Mouse (Mus musculus) layer of hippocampus, adult 11-12 months (tissue): ENCODE results near the gene Zzz3.

Experiments used
- DNase-seq: peaks from one replicate; pipeline ENCODE4 v3.0.0; 2022; ENCODE audit warnings: low spot score

Zzz3 gene

DNA sequence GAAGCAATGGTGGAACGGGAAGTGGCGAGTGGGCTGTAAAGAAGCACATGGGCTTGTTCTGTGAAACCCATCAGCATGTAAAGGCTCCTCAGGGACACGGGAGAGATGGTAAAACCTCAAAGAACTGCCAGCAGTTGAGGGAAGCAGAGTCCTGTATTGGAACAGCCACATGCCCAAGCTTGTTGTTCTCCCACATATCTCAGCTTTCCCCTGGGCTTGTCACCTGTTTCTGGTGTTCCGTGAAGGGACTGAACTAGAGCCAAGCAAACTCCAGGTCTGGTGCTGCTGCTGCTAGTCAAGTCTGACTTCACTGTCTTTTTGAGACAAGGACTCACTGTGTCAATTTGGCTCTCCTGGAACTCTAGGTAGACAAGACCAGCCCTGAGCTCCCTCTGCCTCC, 72.0 kb downstream of the Zzz3 start:
- no peak for DNase-seq

DNA sequence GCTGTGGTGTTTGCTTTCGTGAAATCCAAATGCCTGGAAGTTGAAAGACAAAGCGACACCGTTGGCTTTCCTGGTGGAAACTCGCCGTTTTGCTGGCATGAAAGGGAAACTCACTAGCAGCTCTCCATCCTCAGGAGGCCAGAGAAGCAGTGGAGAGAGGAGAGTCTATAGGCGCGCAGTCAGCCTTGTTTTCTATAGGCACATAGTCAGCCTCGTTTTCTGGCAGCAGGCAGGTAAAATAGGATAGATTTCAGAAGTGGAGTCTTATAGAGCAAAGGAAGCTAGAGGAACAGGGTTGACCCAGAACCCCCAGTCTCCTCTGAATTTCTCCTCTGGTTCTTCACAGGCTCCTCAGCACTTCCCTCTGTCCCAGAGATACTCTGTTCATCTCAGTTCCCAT, 72.8 kb downstream of the Zzz3 start:
- no peak for DNase-seq

DNA sequence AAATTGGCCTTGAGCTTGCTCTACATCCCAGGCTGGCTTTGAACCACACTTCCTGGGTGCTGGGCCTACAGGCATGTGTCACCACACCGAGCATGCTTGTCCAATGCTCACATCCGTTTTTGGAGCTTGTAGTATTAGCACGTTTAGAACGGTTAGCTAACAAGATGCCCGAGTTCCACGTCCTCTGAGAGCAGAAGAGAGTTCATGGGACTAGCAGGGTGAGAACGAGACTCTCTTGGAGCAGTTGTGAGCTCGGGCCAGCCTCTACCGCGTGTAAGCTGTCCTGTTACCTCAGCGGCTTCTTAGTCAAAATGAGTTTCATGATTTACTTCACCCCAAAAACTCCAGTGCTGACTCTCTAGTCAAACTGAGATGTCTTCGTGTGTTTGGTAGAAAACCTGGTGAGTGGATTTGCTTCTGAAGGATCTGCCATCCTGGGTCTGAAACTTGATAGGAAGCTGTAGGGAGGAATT, 73.3 kb downstream of the Zzz3 start:
- no peak for DNase-seq

DNA sequence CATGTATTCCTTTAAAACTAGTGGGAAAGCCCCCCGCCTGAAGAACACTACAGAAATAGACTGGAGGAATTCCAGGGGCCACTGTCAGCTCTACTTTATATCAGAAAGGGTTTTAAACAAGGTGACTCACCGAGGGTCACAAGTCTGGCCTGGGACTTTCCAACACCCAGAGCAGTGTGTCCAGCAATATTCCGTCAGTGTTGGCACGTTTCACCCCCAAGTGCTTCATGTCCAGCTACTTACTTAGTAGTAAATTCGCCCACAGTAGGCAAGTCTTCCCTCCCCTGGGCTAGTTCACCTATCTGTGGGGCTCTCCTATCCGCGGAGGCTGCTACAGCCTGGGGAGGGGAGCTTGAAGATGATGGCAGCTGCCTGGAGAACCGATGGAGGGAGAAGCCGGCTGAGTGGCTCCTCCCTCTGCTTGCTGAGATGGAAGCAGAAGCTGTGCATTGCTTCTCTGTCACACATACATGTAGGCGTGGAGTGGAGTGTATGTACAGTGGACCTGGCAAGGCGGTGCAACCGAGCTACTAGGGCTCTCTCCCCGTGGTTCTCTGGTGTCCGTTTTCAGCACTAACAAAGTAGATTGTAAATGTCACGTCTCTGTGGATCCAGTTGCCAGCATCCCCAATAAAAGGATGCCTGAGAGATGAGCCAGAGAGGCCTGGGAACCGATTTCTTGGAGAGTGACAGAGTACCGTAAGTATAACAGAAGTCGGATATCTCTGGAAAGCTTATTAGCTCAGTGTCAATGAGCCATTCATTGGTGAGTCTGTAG, 74.3 kb downstream of the Zzz3 start:
- no peak for DNase-seq

DNA sequence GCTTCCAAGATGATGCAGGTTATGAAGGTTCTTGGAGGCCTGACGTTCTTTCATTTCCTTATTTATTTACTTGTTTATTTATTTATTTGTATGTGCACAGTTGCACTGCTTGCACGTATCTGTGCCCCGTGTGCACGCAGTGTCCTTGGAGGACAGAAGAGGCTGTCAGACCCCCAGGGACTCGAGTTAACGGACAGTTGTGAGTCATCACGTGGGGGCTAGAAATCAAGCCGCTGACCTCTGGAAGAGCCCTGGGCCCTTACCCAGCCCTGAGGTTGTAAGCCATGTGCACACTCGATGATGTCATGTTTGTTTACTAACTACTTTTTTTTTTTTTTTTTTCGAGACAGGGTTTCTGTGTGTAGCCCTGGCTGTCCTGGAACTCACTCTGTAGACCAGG, 75.1 kb downstream of the Zzz3 start:
- no peak for DNase-seq

DNA sequence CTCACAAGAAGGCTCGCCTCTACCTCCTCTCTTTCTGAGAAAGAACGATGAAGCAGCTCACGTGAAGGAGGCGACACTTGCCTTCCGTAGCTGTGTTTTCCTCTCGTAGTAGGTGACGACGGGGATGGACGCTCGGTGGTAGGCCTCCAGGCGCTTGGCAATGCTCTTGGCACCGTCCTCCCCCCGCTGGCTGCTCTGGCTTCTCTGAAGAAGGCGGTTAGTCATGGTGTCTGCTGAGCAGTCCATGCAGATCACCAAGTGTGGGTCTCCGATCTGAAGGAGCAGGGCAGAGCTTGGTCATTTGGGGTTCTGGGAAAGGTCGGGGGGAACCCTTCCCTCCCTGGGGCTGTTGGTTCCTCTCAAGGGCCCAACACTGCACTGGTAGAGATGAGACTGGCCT, 77.4 kb downstream of the Zzz3 start:
- no peak for DNase-seq

DNA sequence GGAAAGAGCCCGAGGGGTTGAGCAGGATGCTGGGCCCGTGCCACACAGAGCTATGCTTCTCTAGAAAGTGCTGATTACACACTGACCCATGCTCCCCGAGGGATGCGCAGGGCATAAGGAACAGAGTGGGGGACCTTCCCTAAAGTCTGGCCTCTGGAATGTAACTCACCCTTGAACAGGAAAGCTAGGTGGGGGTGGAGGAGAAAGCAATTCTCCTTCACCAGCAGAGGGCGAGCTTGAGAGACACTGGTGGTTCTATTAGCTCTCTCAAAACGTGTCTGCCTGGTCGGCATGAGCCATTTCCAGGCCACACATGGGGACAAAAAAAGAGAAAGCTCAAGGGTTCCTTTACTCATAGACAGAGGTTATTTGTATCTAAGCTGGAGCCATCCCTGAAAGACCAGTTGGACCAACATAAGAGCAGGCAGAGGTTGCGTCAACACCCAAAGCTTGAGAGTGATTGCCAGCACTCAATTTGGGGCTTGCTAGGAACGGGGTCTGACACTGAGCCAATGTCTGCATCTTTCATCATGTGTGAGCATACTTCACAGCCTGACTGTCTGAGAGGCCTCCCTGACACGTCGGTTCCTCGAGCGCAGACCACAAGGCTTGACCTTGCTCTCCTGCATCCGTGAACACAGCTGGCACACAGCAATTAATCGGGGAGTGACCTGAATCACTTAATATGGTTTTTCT, 79.5 kb downstream of the Zzz3 start:
- peak; percentile 64 for DNase-seq

DNA sequence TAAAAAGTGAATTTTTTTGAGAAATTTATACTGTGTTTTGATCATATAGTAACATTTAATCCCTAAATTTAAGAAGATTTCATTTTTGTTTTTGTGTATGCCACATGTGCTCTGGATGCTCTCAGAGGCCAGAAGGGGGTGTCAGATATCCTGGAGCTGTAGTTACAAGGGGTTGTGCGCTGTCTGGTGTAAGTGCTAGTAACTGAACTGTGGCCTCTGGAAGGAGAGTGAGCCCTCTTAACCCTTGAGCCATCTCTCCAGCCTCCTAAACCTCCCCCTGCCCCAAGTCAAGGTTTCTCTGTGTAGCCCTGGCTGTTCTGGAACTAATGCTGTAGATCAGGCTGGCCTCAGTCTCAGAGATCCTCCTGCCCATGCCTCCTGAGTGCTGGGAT, 80.0 kb downstream of the Zzz3 start:
- DNase-seq, result no peak

DNA sequence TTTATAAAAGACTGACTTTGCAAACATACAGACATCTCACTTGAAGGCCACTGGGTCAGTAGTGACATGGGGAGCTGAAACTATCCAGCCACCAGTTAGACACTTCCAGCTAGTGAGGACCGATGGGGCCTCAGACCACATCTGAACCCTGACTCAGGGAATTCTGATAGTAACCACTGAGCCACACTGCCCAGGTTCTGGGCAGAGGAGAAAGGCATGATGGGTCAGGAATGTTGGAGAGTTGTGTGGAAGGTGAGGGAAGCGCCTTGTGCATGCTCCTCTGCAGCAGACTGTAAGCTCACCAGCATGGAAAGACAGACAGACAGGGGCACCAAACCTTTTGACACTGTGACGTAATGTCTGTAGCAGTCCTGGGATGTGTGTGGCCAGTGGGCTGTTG, 80.6 kb downstream of the Zzz3 start:
- DNase-seq, result no peak

DNA sequence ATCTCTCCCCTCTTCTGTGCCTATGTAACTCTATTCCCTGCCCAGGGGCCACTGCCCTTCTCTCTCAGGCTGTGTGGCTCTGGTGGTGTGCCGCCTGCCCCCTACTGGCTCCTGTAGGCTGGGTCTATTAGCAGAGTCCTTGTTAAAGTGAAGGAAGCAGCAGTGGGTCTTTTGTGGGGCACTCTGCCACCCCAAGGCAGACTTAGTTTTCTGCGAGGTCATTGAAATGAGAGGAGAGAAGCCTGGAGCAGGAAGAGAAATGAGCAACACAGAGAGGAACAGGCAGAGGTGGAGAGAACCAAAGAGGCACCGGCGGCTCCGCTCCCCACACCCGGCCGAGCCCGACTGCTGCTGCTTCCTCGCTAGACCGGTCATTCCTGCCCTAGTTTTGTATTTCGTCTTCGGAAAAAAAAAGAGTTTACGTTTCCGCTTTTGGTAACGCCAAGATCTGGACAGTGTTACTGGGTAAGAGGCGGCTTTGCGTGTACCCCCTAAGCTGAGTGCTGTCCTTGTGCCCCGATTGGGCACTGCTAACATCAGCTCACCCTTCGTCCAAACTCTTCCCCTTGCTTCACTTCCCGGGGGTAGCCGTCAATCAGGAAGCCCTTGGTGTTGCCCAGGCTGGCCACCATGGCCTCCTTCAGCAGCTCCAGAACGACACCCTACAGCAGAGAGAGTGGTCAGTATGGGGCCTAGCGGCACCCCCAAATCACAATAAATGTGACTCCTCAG, 82.7 kb downstream of the Zzz3 start:
- peak; percentile 75 for DNase-seq

DNA sequence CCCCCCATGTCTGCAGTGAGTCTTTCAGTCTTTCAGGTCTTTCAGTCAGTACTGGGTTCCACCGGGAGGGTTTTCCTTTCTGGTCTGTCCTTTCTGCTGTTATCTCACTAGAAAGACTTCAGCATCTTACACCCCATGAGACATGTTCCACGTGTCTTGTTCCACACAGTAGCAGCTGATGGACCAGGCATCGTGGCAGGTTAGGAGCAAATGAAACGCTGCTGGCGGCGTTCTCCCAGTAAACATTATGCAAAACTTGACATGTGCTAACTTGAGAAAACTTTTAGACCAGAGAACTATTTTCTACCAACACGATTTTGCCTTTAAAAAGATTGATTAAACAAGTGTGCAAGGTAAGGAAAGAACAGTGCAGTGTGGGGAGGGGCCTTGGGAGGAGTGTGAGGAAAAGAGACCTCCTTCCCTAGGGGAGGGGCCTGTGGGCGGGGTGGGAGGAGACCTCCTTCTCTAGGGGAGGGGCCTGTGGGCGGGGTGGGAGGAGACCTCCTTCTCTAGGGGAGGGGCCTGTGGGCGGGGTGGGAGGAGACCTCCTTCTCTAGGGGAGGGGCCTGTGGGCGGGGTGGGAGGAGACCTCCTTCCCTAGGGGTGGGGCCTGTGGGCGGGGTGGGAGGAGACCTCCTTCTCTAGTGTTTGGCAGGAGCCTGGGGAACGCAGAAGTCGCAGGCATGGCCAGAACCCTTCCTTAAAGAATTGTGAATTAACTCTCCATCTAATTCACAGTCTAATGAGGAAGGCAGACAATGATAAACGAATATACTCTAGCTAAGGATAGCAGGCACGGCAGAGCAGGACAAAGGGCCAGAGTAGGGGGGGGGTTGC, 83.5 kb downstream of the Zzz3 start:
- no peak for DNase-seq

DNA sequence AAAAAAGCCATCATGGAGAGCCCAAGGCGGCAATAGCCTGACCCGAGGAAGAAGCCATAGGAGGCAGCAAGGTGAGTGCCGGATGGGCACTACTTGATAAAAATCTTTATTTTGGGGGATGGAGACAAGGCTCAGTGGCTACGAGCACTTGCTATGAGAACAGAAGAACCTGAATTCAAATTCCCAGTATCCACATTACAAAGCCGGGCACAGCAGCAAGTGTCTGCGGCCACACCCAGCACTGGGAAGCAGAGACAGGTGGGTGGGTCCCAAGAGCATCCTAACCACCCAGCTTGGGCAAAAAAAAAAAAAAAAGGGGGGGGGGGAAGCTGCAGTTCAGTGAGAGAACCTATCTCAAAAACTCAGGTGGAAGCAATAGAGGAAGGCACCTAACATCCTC, 85.1 kb downstream of the Zzz3 start:
- DNase-seq, result no peak

DNA sequence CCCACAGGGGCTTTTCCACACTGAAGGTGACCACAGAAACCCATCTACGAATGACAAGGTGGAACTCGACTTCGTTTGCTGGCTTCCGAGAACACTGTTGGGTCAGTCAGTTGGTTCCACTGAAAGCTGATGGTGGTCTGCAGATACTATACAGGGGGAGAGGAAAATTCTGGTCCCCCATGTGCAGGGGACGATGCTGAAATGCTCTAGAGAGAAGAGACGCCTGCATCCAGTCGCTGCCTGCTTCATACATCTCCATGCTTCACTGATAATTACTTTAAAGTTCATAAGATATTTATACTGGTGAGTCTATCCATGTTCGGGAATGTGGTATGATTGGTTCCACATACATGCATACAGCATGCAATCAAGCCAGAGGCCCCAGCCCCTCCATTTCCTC, 86.9 kb downstream of the Zzz3 start:
- DNase-seq, result no peak

DNA sequence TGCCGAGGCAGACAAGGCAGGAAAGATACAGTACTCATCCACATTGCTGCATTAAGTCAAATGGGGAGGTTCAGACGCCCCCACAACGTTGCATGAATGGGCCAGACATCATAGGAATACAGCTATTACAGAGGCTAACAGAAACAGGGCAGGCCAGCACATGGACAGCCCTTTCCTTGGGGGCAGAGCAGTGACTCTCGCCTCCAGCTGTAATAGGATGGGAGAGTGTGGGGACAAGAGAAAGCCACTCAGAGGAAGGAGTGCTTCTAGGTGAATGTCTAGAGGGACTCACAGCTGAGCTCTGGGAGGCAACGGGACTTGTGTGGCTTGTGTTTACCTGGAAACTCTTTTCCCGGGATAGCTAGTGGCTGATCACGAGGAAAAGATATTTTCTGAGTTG, 88.5 kb downstream of the Zzz3 start:
- no peak for DNase-seq

DNA sequence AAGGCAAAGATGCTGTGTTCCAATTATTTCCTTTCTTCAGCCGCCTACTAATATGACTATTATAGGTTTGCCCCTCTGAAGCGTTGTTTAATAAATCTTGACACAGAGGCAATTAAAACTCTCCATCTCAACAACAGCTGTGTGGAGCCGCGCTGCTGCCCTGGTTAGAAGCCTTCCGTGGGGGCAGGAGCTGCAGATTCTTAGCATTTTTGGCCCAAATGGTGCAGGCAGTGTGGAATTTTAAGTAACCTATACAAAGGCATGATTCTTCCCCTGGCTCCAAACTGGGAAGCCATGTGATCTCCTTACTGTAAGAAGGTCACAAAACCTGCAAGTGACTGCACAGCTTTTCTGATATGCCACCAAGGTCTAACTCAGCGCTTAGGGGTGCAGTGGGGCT, 88.9 kb downstream of the Zzz3 start:
- no peak for DNase-seq

DNA sequence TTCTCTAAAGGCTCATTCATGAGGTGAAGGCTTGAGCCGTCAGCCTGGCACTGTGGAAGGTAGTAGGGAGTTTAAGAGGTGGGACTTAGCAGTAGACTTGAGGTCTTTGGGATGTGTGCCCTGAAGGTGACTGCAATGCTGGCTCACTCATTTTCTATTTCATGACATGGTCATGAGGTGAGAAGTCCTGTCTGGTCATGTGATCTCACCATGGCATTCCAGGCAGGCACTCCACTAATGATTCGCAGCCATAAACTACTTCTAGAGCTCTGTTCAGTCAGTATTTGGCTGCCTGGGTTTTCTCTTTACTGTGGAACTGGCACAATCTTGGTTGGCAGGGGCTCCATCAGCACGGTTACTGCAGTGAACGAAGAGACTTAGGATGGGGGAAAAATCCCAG, 93.7 kb downstream of the Zzz3 start:
- no peak for DNase-seq

DNA sequence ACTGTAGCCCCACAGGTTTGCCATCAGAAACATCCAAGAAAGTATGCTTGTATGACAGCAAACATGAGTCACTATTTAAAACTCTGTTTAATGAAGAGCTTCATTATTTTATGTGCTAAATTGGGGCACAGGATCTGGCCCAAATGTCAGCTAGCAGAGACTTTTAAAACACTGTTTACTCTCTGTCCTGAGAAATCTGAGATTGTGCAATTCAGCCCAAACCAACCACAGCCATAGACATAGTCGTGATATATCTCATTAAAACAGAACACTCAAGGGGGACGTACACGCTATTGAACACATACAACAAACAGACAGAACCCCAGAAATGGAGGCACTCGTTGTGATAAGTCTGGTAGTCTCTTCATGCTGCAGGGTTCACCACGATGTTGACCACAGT, 95.2 kb downstream of the Zzz3 start:
- no peak for DNase-seq

DNA sequence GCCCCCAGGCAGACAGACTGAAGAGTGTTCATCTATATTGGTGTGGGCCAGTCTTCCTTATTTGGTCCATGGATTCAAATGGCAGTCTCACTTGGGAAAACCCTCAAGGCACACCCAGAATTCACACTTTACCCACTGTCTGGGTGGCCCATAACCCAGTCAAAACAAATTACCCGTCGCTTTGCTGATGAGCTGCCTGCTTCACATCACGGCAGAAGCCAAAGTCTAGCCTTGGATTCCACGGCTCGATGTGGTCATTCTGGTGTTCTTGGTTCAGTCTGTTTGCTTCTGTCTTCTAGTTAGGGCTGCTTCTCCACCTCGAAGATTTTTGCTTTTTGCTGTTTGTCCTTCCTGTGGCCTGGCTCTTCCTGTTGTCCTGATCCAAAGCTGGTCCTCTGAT, 97.0 kb downstream of the Zzz3 start:
- DNase-seq, result no peak

DNA sequence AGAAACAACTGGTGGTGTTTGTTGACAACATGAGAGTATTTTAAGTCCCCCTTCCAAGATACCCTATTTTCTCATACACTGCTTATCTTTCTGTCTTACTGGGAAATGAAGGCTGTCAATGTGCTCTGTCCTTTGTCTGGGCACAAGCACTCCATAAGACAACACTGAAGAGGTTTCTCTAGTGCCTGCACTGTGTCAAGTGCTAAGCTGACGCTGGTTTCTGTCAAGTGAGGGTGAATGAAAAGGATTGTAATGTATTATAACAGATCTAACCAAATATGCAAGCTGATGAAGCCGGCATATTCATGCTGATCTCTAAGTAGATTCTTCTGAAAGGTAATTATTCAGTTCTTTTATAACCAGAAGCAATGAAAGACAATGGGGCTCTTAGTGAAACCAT, 98.5 kb downstream of the Zzz3 start:
- DNase-seq, result no peak

DNA sequence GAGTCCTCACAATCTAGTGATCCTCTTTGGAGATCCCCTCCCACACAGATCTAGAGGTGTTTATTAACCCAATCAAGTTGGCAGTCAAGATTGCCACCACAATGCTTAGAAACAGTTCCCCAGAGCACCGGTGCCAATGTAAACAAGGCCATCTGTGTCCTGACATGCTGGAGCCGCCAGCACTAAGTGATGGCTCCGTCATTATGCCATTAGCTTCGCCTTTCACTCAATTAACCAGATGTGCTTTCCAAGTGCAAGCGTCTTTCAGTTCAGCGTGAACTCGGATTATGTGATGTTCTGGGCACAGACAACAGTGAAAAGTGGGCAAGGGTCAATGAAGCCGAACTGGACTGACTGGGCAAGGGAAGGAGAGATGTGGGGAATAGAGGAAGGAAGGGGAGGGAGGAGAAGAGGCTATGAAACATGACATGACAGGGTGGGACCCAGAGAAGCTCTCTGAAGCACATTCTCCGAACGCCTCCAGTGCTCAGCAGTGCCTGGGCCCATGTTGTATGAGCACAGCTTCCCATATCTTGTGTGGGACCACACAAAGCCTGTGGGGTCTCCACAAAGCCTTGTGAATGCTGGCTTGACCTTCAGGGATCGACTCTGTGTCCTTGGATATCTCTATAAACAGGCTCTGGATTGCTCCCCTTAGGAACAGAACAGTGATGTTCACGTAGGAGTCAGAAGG, 99.5 kb downstream of the Zzz3 start:
- DNase-seq, result no peak

DNA sequence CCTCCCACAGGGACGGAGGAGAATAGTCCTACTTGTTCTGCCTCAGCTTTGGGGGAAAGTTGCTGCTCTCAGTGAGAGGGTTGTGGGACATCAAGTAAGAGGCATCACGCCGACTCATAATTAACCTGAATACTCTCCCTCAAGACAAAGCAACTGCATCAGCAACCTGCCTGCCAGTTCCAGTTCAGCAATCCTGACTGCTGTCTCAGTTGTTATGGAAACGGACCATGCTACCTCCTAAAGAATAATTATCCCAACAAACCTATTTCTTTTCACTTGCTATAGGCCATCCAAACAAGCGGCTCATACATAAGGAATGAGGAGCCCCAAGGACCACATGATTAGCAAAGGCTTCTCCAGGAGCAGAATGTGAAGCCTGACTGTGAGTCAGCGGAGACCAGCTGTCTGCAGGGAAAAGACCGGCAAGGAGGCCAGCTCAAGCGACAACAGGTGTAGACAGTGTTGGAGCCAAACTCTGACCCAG, 100.2 kb downstream of the Zzz3 start:
- no peak for DNase-seq
